Mouse (Mus musculus) stomach, postnatal 0 days (tissue): Measurements from ENCODE around the gene Abhd14a. TPM values are rescaled to one million over a fixed set of nuclear protein-coding genes. Genes with fewer than 3 reads are reported as not detected.
"Not testable (repeated sequence)": the region's sequence is repeated elsewhere in the genome, so short reads cannot be mapped to it uniquely, and the experiment has no call there.

Experiments
- ATAC-seq: fragments of 200-750 bp; cut with Nextera tagmentation; 2 replicates; pipeline ENCODE4 v1.8.0; 2017; ENCODE audit not compliant: low FRiP score, low TSS enrichment
- DNase-seq: peaks from one replicate; pipeline ENCODE4 v3.0.0-alpha.2; 2016; ENCODE audit warnings: low spot score
- H3K27ac ChIP-seq: fragments of 300-500 bp; sonication (generic); replicated peaks from 2 replicates; pipeline ENCODE4 v1.5.1; 2014; ENCODE audit warnings: mild to moderate bottlenecking, control low read depth
- H3K27me3 ChIP-seq: fragments of 300-500 bp; sonication (generic); 2 replicates; pipeline ENCODE4 v1.6.1; 2014; ENCODE audit warnings: low read length; ENCODE audit not compliant: control insufficient read depth, insufficient read depth
- H3K36me3 ChIP-seq: fragments of 300-500 bp; sonication (generic); 2 replicates; pipeline ENCODE4 v1.6.1; 2014; ENCODE audit warnings: low read length, mixed read lengths; ENCODE audit not compliant: control insufficient read depth, insufficient read depth
- H3K4me1 ChIP-seq: fragments of 300-500 bp; sonication (generic); replicated peaks from 2 replicates; pipeline ENCODE4 v1.6.1; 2014; ENCODE audit warnings: antibody characterized with exemption; ENCODE audit not compliant: control insufficient read depth, insufficient read depth
- H3K4me2 ChIP-seq: fragments of 300-500 bp; sonication (generic); replicated peaks from 2 replicates; pipeline ENCODE4 v1.6.1; 2014; ENCODE audit warnings: low read depth, mild to moderate bottlenecking, control low read depth, moderate library complexity
- H3K4me3 ChIP-seq: fragments of 300-500 bp; sonication (generic); 2 replicates; pipeline ENCODE4 v1.5.1; 2014; ENCODE audit warnings: low read depth, low read length, control low read depth
- H3K9ac ChIP-seq: fragments of 300-500 bp; sonication (generic); 2 replicates; pipeline ENCODE4 v1.6.1; 2014; ENCODE audit warnings: mild to moderate bottlenecking, low read length, control low read depth, mixed read lengths
- H3K9me3 ChIP-seq: fragments of 300-500 bp; sonication (generic); 2 replicates; pipeline ENCODE4 v1.6.1; 2016; ENCODE audit warnings: low read length; ENCODE audit not compliant: control insufficient read depth
- CTCF ChIP-seq: IDR thresholded peaks from 2 replicates; pipeline ENCODE4 v1.5.1; 2016; ENCODE audit warnings: antibody characterized with exemption, low read depth, mild to moderate bottlenecking, moderate library complexity
- EP300 ChIP-seq: optimal IDR thresholded peaks from 2 replicates; pipeline ENCODE3; 2016; ENCODE audit warnings: antibody characterized with exemption
- WGBS: fragments of 180-500 bp; shearing (Covaris S2); extraction: QIAGEN DNeasy Blood & Tissue Kit; methylation state at CpG from one replicate; pipeline ENCODE4 v1.1.7; 2014; 5-methylcytosine and 5-hydroxymethylcytosine counted together
- polyA plus RNA-seq: library from polyadenylated mRNA; unstranded; fragments of >200 nt; fragmentation: Nextera tagmentation; extraction: Ambion mirVana; gene quantifications from 2 replicates; pipeline ENCODE4 v1.2.1, GENCODE M21; 2015

Abhd14a gene
- polyA plus RNA-seq: 23.1 and 23.2 TPM in 2 replicates

- peaks cover 17% of the 10 kb centered on the region for H3K4me1 ChIP-seq
- ATAC-seq: peak; percentile 98
Observed at GRCm38 (mm10) chr9:106447348-106447747, at the start of gene Abhd14a, which contains the start of gene Abhd14b. Abhd14a (minus strand) TSS chr9:106447678. Abhd14b (plus strand) TSS chr9:106447459.

GRCm38 (mm10) chr9:106487602-106488001 is 40.1 kb upstream of the Abhd14a start:
- ATAC-seq, H3K27ac ChIP-seq: not testable (repeated sequence)
- 80% methylated on average over 6 of the region's 6 CpGs for WGBS

More at GRCm38 (mm10) chr9:106447348-106447747, at the start of gene Abhd14a, which contains the start of gene Abhd14b:
- Histone ChIP-seq H3K36me3 (no peaks in the 10 kb centered on the region), H3K4me2 (peak within 1 kb of the TSS; percentile 81), H3K27ac (peak within 1 kb of the TSS; percentile 78), H3K4me3 (peak within 1 kb of the TSS; percentile 55), H3K9me3 (no peaks in the 10 kb centered on the region), H3K27me3 (no peaks in the 10 kb centered on the region), H3K9ac (peak within 1 kb of the TSS; percentile 69)
- peak; percentile 98 for DNase-seq
- WGBS: 0% methylated on average over 24 of the region's 24 CpGs
- TF ChIP-seq EP300: no peak
- peak; percentile 76 for TF ChIP-seq CTCF

GRCm38 (mm10) chr9:106485076-106485475 is 37.6 kb upstream of the Abhd14a start:
- WGBS: 83% methylated on average over 10 of the region's 10 CpGs

More at GRCm38 (mm10) chr9:106487602-106488001, 40.1 kb upstream of the Abhd14a start:
- not testable (repeated sequence) for H3K9ac ChIP-seq, H3K4me1 ChIP-seq, H3K36me3 ChIP-seq, H3K4me2 ChIP-seq, DNase-seq, H3K9me3 ChIP-seq, H3K27me3 ChIP-seq, H3K4me3 ChIP-seq

GRCm38 (mm10) chr9:106483606-106484005 is 36.1 kb upstream of the Abhd14a start:
- ATAC-seq (no peak), DNase-seq (no peak)
- H3K27ac ChIP-seq: no peak overlapping the region
- H3K4me3 ChIP-seq: no peak overlapping the region
- no peaks in the 10 kb centered on the region for H3K9me3 ChIP-seq
- H3K4me1 ChIP-seq: no peaks in the 10 kb centered on the region
- no peak for TF ChIP-seq CTCF
- no peak for TF ChIP-seq EP300
- H3K27me3 ChIP-seq: no peaks in the 10 kb centered on the region
- no peak overlapping the region for H3K9ac ChIP-seq
- H3K36me3 ChIP-seq: peaks cover 11% of the 10 kb centered on the region; the same call in 1 of the 2 replicates
- WGBS: 89% methylated on average over 17 of the region's 17 CpGs
- H3K4me2 ChIP-seq: no peak overlapping the region

More at GRCm38 (mm10) chr9:106485076-106485475, 37.6 kb upstream of the Abhd14a start:
- H3K4me2 ChIP-seq: no peak overlapping the region
- no peak overlapping the region for H3K4me3 ChIP-seq
- peaks cover 11% of the 10 kb centered on the region; the same call in 1 of the 2 replicates for H3K36me3 ChIP-seq
- no peak for ATAC-seq
- no peak overlapping the region for H3K27ac ChIP-seq
- no peak for DNase-seq
- no peaks in the 10 kb centered on the region for H3K27me3 ChIP-seq
- H3K4me1 ChIP-seq: no peaks in the 10 kb centered on the region
- H3K9me3 ChIP-seq: no peaks in the 10 kb centered on the region
- no peak for TF ChIP-seq CTCF
- TF ChIP-seq EP300: no peak
- no peak overlapping the region for H3K9ac ChIP-seq

- 98% methylated on average over 10 of the region's 10 CpGs for WGBS
- Histone ChIP-seq H3K4me1 (no peaks in the 10 kb centered on the region), H3K27me3 (no peaks in the 10 kb centered on the region), H3K4me2 (no peak overlapping the region), H3K9ac (no peak overlapping the region), H3K27ac (no peak overlapping the region), H3K4me3 (no peak overlapping the region), H3K9me3 (no peaks in the 10 kb centered on the region), H3K36me3 (peaks cover 11% of the 10 kb centered on the region; the same call in 1 of the 2 replicates)
- TF ChIP-seq CTCF: no peak
- TF ChIP-seq EP300: no peak
- DNase-seq (no peak), ATAC-seq (0 out of 2 replicates have a peak, but pooled peaks have one; percentile 11)
Observed at GRCm38 (mm10) chr9:106483136-106483535, 35.7 kb upstream of the Abhd14a start.

- Histone ChIP-seq H3K9ac (no peak overlapping the region), H3K27me3 (no peaks in the 10 kb centered on the region), H3K4me1 (no peaks in the 10 kb centered on the region; the same call in 1 of the 2 replicates), H3K9me3 (no peaks in the 10 kb centered on the region), H3K36me3 (peaks cover 11% of the 10 kb centered on the region; the same call in 1 of the 2 replicates), H3K4me2 (no peak overlapping the region), H3K4me3 (no peak overlapping the region), H3K27ac (no peak overlapping the region)
- ATAC-seq: no peak
- TF ChIP-seq EP300 (no peak), CTCF (no peak)
- DNase-seq: no peak
- WGBS: 87% methylated on average over 17 of the region's 17 CpGs
Observed at GRCm38 (mm10) chr9:106482578-106483115, 35.2 kb upstream of the Abhd14a start.
